Mouse (Mus musculus): ENCODE data around the gene Rft1.

Gene Rft1

DNA sequence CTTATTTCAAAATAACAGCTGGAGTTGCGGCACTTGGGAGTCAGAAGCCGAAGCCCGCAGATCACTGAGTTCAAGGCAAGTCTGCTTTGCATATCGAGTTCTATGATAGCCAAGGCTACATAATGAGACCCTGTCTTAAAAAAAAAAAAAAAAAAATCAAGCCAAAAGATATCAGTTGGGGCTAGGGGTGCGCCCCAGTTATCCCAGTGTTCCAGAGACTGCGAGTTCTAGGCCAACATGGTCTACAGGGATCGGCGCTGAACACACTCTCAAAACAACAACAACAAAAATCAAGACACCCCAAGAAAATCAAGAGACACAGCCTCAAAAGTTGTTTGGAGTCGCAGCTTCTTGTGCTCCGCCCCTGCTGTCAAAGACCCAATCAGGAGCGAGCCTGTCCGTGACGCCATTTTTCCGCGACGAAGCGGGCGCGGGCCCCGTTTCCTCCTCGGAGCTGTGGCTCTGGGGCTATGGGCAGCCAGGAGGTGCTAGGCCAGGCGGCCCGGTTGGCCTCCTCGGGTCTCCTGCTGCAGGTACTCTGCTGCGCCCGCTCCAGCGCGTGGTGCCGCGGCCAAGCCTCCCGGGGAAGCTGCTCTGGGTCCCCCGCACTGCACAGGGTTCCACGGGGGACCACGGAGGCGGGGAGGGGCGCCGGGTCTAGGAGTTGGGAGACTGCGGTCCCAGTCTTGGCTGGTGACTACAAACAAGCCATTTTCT lies at the start of gene Rft1:
TSS of gene Rft1 (plus strand) at position 418 of the 717 bp plus-strand sequence.
- peak; percentile 96 for DNase-seq (ENCODE audit: low spot score in 2 of 2)

DNA sequence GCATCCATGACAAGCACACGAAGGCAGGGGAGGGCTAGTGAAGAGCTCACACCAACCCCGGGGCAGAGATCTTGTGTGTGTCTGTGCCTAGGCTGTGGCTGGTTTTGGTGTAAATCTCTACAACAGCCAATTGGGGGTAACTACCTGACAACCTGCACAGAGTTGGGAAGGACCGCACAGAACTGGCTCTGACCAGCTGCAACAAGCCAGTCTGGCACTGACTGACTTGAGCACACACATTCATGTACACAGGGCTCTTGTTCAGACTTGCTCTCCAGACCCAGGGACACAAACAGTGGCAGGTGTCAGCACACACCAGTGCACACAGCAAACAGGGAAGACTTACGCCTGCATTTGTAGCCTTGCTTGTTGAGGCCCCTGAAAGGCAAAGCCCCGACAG lies 47.3 kb upstream of the Rft1 start:
- peak; percentile 48 to 51 for DNase-seq (ENCODE audit: low spot score in 2 of 2)

DNA sequence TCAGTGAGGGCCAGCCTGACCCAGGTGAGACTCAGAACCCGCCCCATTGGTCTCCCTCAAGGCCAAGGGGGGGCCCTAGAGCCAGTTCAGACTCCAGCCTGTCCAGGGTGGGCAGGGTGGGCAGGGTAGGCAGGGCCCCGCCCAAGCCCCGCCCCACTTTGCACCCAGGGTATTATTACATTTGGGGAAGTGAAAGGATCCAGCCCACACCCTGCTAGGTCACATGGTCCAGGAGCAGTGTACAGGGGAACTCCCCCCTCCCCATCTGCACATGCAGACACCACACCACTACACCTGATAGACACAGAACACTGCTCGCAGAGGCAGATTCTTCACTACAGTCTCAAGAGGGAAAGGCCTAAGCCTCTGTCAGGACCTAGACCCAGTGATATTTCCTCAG lies 46.5 kb upstream of the Rft1 start:
- DNase-seq (ENCODE audit: low spot score in 2 of 2): peak; percentile 90 to 92

DNA sequence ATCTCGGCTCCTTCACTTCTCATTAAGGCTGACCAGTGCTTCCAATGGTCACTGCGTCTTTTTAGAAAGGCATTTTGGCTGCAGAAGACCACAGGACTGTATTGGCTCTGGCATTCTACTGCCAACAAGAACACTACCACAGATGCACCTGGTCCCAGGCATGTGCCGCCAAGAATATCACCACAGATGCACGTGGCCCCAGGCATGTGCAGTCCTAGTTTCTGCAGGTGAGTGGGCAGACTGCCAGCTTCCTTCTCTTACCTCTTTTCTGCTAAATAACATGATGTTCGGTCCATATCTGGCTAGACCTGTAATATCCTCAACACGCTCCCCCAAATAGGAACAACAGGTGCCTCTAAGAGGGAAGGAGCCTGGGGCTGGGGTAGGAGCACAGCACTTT lies 46.0 kb upstream of the Rft1 start:
- DNase-seq (ENCODE audit: low spot score in 2 of 2): peak; percentile 72 to 74

DNA sequence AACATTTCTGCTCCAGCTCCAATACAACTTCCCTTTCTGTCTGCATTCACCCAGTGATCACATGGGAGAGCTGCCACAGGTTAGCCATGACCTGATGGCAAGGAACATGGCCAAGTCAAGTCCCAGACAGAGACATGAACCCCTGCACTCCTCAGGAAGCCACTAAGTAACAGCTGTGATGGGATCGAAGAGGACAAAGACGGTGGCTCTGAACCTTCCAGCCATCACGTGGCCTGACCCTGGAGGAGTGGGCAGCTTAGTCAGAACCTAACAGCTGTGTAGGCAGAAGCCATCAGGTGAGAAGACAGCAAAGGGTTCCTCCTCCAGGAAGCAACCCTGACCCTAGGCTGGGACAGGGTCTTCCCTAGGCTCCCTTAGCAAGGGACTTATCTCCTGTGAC lies 44.7 kb upstream of the Rft1 start:
- DNase-seq (ENCODE audit: low spot score in 2 of 2): no peak

DNA sequence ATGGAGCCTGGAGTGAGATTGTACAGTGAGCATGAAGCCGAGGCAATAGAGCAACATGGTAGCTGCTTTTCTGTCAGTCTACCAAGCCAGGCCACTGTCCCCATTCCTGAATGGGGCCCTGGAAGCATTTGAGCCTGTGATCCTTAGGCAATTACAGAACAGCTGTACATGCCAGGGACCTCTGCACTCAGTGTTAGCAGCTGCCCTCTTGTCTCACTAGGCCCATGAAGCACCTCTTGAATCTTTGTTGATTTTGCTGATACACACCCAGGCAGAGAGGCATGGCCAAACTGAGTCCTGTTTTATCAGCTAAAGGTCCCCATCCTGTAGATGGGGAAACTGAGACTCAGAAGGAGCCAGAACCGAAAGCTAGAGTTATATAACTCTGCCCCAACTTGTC lies 43.9 kb upstream of the Rft1 start:
- DNase-seq (ENCODE audit: low spot score in 2 of 2): no peak

DNA sequence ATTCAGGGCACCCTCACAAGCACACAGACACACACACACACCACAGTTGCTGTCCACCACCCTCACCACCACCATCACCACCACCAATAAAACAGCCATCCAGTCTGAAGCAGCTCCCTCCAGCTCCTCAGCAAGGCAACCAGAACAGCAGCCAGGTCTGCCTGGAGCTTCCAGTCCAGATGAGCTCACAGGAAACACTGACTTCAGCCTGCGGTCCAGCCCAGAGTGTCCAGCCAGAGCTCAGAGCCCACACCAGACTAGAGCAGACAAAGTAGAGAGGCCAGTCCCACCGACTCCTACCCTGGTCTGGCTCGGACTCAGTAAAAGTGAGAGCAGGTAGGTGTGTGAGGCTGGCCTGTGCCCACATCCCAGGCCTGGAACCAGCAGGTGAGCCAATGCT lies 43.2 kb upstream of the Rft1 start:
- no peak for DNase-seq (ENCODE audit: low spot score in 2 of 2)

DNA sequence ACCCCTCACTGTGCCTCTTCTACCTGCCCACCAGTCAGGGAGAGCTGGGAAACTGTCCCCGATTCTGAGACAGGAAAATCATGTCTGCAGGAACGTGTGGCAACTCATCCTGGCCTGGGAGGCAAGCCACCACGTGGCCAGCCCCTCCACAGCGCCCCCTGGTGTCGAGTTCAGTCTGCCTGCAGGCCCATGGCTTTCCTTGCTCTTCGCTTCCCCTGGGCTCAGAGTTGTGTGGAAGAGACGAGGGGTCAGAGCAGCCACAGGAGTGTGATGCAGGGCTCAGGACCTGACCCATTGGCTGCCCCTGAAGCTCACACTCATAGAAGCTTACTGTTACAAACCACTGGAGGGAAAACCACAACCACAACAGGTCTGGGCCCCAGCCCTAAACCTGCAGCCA lies 41.6 kb upstream of the Rft1 start:
- peak; percentile 75 to 76 for DNase-seq (ENCODE audit: low spot score in 2 of 2)

DNA sequence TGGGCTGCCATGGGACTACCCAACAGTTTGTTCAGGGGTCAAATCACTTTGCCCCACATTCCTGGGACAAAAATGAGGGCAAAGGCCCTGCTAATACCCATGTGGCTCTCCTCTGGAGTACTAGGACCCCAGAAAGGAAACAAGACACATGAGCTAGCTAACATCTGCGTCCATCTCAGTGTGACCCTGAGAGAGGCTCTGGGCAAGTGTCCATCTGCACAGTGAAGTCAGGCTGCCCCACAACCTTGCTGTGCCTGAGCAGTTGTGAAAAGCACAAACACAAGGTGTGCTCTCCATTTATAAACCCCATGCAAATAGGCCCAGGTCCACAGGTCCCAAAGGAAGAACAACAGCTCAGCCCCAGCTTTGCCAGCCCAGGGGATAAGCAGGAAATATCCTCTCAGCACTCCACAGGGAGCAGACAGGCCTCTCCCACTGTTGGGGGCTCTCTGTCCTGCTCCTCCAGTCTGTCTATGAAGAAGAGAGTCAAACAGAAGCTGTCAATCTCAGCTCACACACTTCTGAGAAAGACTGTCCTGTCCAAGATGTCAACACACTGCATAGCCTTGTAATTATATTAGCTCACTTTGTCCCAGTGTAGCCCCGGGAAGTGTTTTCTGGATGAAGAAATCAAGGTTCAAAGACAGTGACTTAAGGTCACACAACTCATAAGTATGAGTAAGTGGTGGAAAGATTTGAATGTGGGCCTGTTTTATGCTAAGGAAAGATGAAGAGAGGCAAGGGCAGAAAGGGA lies 41.0 kb upstream of the Rft1 start:
- no peak for DNase-seq (ENCODE audit: low spot score in 2 of 2)

DNA sequence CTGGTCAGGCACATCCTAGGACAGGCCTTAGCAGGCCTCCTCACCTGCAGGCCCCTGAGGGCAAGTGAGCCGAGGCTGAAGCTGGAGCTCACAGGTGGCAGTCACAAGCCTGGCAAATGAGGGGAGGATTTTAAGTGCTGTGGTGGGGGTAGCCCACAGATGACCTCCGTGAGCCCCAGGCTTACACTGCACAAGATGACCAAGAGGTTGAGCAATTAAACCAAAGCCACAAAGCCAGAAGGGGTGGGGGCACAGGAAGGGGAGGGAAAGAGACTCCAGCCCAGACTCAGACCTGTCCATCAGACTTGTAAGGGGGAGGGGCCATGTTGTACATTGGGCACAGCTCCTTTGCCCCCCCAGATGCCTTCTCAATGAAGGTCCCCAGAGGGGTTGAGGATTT lies 37.4 kb upstream of the Rft1 start:
- DNase-seq (ENCODE audit: low spot score in 2 of 2): no peak

DNA sequence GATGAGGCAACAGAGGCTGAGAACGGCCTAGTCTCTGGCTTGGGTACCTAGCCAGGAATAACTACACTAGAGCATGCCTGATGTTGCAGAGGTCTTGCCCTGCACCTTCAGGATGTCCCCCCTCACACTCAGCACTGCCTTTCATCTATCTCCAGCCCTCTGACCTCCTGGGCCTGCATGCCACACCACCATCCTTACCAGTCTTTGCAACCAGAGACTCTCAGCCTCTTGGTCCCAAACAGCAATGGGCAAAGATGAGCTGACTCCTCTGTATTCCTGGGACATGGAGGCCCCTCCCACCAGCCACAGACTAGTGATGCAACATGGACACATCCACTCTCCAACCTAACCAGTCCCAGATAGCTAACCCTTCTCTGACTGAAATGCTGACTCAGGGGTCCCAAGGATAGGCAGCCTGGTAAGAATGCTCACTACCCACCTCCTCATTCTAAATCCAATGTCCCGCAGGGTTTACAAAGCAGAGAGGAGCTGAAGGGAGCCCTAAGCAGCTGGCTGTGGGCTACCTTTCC lies 35.3 kb upstream of the Rft1 start:
- DNase-seq (ENCODE audit: low spot score in 2 of 2): no peak

DNA sequence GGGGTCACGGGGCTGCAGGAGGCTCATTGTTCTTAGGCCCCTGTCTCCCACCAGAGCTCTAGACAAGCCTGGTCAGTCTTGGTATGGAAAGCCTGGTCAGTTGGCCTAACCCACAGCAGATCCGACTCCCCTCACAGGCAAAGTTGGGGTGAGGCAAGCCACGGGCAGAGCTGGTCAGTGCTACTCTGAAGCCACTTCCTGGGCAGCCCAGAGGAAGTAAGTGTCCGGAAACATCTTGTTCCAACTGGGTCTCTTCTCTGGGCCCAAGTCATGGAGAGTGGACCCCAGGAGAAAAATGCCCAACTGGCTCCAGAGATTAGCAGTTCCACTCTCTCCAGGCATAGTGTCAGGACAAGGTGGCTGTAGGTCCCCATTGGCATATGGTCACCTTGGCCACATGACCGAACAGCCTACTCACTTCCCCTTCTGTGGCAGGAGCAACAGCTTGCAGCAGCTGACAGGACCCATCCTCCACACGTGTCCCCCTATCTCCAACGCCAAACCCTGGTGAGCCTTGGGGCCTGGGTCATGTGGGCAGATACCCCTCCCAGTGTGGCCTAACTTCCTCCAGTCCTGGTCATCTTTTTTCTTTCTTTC lies 34.1 kb upstream of the Rft1 start:
- DNase-seq (ENCODE audit: low spot score in 2 of 2): peak; percentile 51 to 54

DNA sequence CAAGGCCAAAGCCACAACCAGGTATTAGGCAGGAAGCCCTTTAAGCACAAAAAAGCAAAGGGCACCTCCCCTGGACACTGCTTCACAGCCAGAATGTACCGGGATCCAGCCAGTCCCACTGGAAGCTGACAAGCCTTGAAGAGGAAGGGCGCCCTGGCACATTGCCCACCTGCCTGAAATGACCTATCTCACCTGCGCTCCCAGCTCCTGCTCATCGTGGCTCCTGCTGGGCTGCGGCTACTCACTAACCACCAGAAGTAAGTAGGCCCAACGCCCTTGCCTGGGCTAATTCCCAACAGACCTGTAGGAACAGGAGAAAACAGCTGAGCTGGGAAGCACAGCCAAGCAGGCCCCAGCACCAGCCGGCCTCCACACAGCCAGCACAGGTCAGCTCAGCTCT lies 32.0 kb upstream of the Rft1 start:
- DNase-seq (ENCODE audit: low spot score in 2 of 2): no peak

DNA sequence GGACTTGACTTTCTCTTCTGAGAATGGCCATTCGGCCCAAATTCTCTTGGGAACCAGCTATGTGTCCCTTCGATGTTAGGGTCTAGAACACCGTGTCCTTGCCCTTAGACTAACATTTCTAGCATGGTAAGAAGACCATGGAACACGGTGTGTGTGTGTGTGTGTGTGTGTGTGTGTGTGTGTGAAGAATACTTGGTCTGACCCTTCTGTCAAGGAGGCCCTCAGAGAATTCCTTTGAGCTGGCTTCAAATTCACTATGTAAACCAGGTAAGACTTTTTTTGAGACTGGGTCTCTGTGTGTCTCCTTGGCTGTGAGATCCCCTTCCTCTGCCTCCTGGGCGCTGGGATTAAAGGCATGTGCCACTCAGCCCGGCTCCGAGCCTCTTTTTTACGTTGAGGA lies 31.6 kb upstream of the Rft1 start:
- no peak for DNase-seq (ENCODE audit: low spot score in 2 of 2)

DNA sequence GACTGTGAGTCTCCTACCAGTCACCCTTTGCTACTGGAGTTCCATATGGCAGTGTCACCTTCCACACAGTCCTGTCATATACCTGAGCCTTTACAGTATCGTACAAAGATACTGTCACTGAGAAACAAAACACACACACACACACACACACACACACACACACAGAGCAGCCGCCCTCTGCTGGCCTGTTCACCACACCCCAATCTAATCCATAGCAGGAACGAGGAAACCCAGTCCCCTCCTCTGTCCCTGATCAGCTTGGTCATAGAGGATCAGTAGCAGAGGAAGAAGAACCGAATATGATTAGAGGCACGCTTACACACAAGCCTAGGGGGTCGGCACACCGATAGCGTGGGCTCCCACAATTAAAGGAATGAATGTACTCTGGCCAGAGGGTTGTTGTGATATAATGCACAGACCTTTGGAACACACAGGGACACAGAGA lies 29.9 kb upstream of the Rft1 start:
- DNase-seq (ENCODE audit: low spot score in 2 of 2): no peak

DNA sequence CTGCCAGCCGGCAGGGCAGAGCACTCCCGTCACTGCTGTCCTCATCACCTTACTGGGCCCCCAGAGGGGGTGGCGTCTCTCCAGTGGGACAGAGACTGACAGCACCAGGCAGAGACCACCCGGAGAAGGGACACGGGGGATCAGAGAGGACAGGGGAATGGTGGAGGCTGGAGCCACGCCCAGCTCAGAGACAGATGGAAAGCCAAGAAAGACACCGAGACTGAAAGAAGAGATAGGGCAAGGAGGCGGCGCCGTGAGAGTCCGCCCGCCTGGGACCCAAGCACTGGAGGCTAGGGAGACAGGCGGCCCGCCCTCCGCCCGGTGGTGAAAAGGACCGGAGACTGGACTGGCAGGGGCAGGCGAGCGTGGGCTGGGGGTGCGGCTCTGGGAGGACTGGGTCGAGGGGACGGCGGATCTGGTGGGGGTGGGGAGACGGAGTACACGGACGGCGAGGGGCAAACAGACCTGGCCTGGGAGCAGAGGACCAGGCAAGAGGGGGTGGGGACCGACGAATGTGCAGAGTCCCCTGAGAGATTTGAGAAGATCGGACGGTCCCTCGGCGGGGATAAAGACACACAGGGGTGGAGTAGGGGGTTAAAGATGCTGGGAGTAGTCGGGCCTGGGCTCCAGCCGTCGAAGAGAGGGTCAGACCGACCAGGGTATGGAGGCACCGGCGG lies 28.9 kb upstream of the Rft1 start:
- DNase-seq (ENCODE audit: low spot score in 2 of 2): peak; percentile 57 to 64

DNA sequence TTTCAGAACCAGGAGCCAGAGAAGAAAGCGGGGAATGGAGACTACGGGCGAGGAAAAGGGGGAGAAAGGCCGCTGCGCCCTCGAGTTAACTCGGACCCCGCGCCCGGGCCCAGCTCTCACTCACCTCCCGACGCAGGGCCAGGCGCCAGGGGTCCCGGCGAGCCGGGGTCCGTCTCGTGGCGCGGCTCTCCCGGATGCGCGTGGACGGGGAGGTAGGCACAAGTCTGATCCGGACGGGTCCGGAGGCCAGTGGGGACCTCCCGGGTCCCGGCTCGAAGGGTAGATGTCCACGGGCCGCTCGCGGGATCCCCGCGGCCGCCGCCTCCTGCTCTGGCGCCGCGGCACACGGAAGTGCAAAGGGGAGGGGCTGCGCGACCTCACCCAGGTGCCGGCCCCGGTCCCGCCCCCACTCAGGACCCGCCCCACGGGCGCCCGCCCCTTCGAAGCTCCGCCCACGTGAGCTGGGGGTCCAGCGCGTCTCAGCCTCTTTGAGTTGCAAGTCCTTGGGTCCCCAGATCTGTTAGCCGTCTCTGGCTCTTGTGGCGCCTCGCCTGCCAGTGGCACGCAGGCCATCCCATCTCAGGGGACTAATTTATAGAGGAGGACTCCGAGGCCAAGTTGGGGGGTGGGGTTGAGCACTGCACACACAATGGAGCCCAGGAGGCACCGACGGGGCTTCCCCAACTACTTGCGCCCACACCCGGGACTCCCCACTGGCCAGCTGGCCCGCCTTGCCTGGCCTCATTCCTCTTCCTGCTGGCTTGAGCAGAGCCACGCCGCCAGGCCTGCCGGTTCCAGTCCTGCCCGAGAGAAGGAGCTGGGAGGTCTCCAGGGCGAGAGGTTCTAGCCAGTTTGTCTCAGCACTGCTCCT lies 28.1 kb upstream of the Rft1 start, which contains the start of gene Prkcd:
TSS of gene Prkcd (minus strand) at position 355 of the 871 bp plus-strand sequence.
- DNase-seq (ENCODE audit: low spot score in 2 of 2): peak; percentile 89 to 91

DNA sequence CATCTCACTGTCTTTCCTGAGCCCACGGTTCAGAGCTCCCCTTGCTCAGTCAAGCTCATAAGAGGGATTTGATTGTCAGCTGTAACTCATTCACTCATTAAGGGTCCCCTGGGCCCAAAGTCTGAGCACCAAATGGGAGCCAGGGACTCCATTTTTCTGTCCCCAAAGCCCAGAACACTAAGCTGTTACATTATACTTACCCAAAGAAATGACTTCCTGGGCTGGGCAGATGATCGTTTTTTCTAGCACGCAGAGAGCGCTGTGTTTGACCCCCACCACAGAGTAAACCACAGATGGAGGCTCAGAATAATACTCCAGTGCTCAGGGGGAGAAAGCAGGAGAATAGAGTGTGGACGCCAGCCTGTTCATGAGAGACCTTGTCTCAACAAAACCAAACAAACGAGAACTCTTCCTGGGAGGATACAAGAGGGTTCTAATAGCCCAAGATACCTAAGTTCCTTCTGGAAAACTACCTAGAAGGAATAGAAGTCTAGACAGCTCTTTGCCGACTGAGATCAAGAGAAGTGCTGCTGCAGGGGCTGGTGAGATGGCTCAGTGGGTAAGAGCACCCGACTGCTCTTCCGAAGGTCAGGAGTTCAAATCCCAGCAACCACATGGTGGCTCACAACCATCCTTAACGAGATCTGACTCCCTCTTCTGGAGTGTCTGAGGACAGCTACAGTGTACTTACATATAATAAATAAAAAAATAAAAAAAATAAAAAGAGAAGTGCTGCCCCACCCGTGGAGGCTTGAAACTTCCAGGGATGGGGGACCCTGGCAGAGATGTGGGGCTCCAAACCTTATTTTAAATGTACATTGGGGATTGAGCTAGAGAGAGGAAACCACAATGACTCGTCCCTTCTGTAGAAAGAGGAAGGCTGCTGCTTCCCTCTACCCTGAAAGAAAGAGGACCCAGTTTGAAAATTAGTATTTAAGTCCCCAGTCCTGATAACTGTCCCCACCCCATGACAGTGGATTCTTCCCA lies 27.1 kb upstream of the Rft1 start:
- peak; percentile 30 to 47 for DNase-seq (ENCODE audit: low spot score in 2 of 2)

DNA sequence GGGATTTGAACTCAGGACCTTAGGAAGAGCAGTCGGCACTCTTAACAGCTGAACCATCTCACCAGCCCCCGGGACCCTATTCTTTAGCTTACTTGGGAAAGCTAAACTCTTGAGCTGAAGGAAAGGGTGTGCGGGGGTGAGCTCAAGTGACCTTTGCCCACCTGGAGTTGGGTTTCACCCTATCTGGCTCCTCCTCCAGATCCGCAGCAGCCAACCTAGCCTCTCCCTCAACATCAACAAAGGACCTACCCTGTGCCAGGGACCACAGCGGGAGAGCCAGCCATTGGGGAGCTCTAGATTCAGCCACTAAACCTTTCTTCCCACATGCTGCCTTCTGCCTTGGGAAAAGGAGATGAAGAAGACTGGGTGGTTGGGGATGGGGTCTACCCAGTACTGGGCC lies 25.9 kb upstream of the Rft1 start:
- DNase-seq (ENCODE audit: low spot score in 2 of 2): no peak

DNA sequence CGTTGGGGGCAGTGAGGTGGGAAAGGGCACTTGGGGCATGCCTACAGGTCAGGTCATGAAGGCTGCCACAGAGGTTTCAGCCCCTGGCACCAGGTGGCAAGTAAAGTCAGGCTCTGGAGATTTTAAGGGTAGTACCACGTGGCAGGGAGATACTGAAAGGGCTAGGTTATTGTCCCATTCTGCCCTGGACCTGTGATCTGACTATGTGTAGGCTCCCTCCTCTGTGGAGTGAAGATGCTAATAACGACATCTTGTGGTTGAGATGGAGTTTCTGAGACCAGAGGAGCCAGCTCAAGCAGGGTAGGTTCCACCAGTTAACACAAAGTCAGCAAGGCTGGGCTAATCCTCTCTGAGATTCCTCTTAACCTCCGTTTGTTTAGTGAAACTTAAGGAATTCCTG lies 24.3 kb upstream of the Rft1 start:
- no peak for DNase-seq (ENCODE audit: low spot score in 2 of 2)
